Mouse (Mus musculus) midbrain, postnatal 0 days (tissue): Measurements from ENCODE around the gene Leprot. TPM values are rescaled to one million over a fixed set of nuclear protein-coding genes. Genes with fewer than 3 reads are reported as not detected.

Source experiments
- ATAC-seq: fragments of 200-750 bp; cut with Nextera tagmentation; 2 replicates; pipeline ENCODE4 v1.8.0; 2017; ENCODE audit warnings: moderate number of reproducible peaks, mild to moderate bottlenecking, moderate TSS enrichment, moderate library complexity; ENCODE audit not compliant: low FRiP score
- DNase-seq: peaks from one replicate; pipeline ENCODE4 v3.0.0-alpha.2; 2015; ENCODE audit warnings: low spot score
- H3K27ac ChIP-seq: fragments of 300-500 bp; sonication (generic); 2 replicates; pipeline ENCODE4 v1.5.1; 2014; ENCODE audit warnings: low read depth, mild to moderate bottlenecking, low read length, mixed read lengths
- H3K27me3 ChIP-seq: fragments of 300-500 bp; sonication (generic); 2 replicates; pipeline ENCODE4 v1.6.1; 2014; ENCODE audit warnings: low read length, control low read depth, mixed read lengths; ENCODE audit not compliant: insufficient read depth
- H3K36me3 ChIP-seq: fragments of 300-500 bp; sonication (generic); 2 replicates; pipeline ENCODE4 v1.6.1; 2014; ENCODE audit warnings: low read length, control low read depth, mixed read lengths; ENCODE audit not compliant: insufficient read depth
- H3K4me1 ChIP-seq: fragments of 300-500 bp; sonication (generic); 2 replicates; pipeline ENCODE4 v1.6.1; 2014; ENCODE audit warnings: mild to moderate bottlenecking, control low read depth, antibody characterized with exemption, low read length, mixed read lengths; ENCODE audit not compliant: insufficient read depth
- H3K4me2 ChIP-seq: fragments of 300-500 bp; sonication (generic); 2 replicates; pipeline ENCODE4 v1.6.1; 2014; ENCODE audit warnings: low read depth, mild to moderate bottlenecking, low read length, mixed read lengths; ENCODE audit not compliant: poor library complexity, severe bottlenecking
- H3K4me3 ChIP-seq: fragments of 300-500 bp; sonication (generic); 2 replicates; pipeline ENCODE4 v1.5.1; 2014; ENCODE audit warnings: low read depth, mild to moderate bottlenecking, low read length, moderate library complexity
- H3K9ac ChIP-seq: fragments of 300-500 bp; sonication (generic); replicated peaks from 2 replicates; pipeline ENCODE4 v1.6.1; 2014; ENCODE audit warnings: mild to moderate bottlenecking, low read length, moderate library complexity, mixed read lengths; ENCODE audit not compliant: poor library complexity, severe bottlenecking
- H3K9me3 ChIP-seq: fragments of 300-500 bp; sonication (generic); 2 replicates; pipeline ENCODE4 v1.6.1; 2016; ENCODE audit warnings: low read length, control low read depth
- CTCF ChIP-seq: IDR thresholded peaks from 2 replicates; pipeline ENCODE4 v1.5.1; 2016; ENCODE audit warnings: antibody characterized with exemption, mild to moderate bottlenecking
- WGBS: fragments of 180-500 bp; shearing (Covaris S2); extraction: QIAGEN DNeasy Blood & Tissue Kit; methylation state at CpG from one replicate; pipeline ENCODE4 v1.1.7; 2014; 5-methylcytosine and 5-hydroxymethylcytosine counted together
- polyA plus RNA-seq: library from polyadenylated mRNA; unstranded; fragments of >200 nt; fragmentation: Nextera tagmentation; extraction: Ambion mirVana; gene quantifications from 2 replicates; pipeline ENCODE4 v1.2.1, GENCODE M21; 2015
- total RNA-seq: library from RNA; depleted of rRNA; stranded (reverse); fragments of >200 nt; gene quantifications from 2 replicates; pipeline ENCODE4 v1.2.3, GENCODE M21; 2014

Leprot gene
- total and polyA plus RNA-seq, 2 experiments from 2014 or later: 60.2 to 90.3 TPM

GRCm38 (mm10) chr4:101686227-101686810, 38.8 kb downstream of the Leprot start:
- H3K4me1 ChIP-seq: no peaks in the 10 kb centered on the region
- 70% methylated on average over 13 of the region's 13 CpGs for WGBS
- ATAC-seq (no peak), DNase-seq (no peak)
- no peak for TF ChIP-seq CTCF
- no peak overlapping the region for H3K9ac ChIP-seq
- no peak overlapping the region for H3K4me2 ChIP-seq
- H3K36me3 ChIP-seq: no peaks in the 10 kb centered on the region
- no peaks in the 10 kb centered on the region for H3K27me3 ChIP-seq
- H3K27ac ChIP-seq: no peak overlapping the region
- no peaks in the 10 kb centered on the region for H3K9me3 ChIP-seq
- H3K4me3 ChIP-seq: no peak overlapping the region

GRCm38 (mm10) chr4:101689241-101689640, 41.7 kb downstream of the Leprot start:
- TF ChIP-seq CTCF: no peak
- H3K27me3 ChIP-seq: no peaks in the 10 kb centered on the region
- H3K9me3 ChIP-seq: no peaks in the 10 kb centered on the region
- H3K4me3 ChIP-seq: no peak overlapping the region
- H3K4me1 ChIP-seq: no peaks in the 10 kb centered on the region
- ATAC-seq: no peak
- H3K4me2 ChIP-seq: no peak overlapping the region
- WGBS: 83% methylated on average over 4 of the region's 4 CpGs
- no peak overlapping the region for H3K27ac ChIP-seq
- H3K36me3 ChIP-seq: no peaks in the 10 kb centered on the region
- H3K9ac ChIP-seq: no peak overlapping the region
- no peak for DNase-seq

- H3K4me1 ChIP-seq: no peaks in the 10 kb centered on the region
- TF ChIP-seq CTCF: no peak
- no peak overlapping the region for H3K27ac ChIP-seq
- 85% methylated on average over 5 of the region's 5 CpGs for WGBS
- DNase-seq (no peak), ATAC-seq (no peak)
- H3K4me2 ChIP-seq: no peak overlapping the region
- H3K36me3 ChIP-seq: no peaks in the 10 kb centered on the region
- no peaks in the 10 kb centered on the region for H3K27me3 ChIP-seq
- no peak overlapping the region for H3K4me3 ChIP-seq
- no peaks in the 10 kb centered on the region for H3K9me3 ChIP-seq
- H3K9ac ChIP-seq: no peak overlapping the region
These were observed 42.1 kb downstream of the Leprot start for GRCm38 (mm10) chr4:101689645-101690044.

GRCm38 (mm10) chr4:101692892-101693291, 45.4 kb downstream of the Leprot start:
- Histone ChIP-seq H3K4me1 (no peaks in the 10 kb centered on the region), H3K36me3 (no peaks in the 10 kb centered on the region), H3K9ac (no peak overlapping the region), H3K4me2 (no peak overlapping the region), H3K9me3 (no peaks in the 10 kb centered on the region), H3K4me3 (no peak overlapping the region), H3K27ac (no peak overlapping the region), H3K27me3 (no peaks in the 10 kb centered on the region)
- ATAC-seq: no peak
- TF ChIP-seq CTCF: no peak
- DNase-seq: no peak
- 69% methylated on average over 4 of the region's 4 CpGs for WGBS

GRCm38 (mm10) chr4:101694529-101694928, 47.0 kb downstream of the Leprot start:
- H3K27me3 ChIP-seq: no peaks in the 10 kb centered on the region
- no peak for TF ChIP-seq CTCF
- 78% methylated on average over 6 of the region's 6 CpGs for WGBS
- no peak overlapping the region for H3K4me2 ChIP-seq
- no peaks in the 10 kb centered on the region for H3K9me3 ChIP-seq
- H3K27ac ChIP-seq: no peak overlapping the region
- no peak overlapping the region for H3K9ac ChIP-seq
- ATAC-seq (no peak), DNase-seq (no peak)
- no peaks in the 10 kb centered on the region for H3K36me3 ChIP-seq
- H3K4me1 ChIP-seq: no peaks in the 10 kb centered on the region
- H3K4me3 ChIP-seq: no peak overlapping the region

- H3K4me3 ChIP-seq: no peak overlapping the region
- H3K4me2 ChIP-seq: no peak overlapping the region
- TF ChIP-seq CTCF: no peak
- H3K36me3 ChIP-seq: no peaks in the 10 kb centered on the region
- H3K27me3 ChIP-seq: no peaks in the 10 kb centered on the region
- no peaks in the 10 kb centered on the region for H3K9me3 ChIP-seq
- ATAC-seq (no peak), DNase-seq (no peak)
- no peak overlapping the region for H3K9ac ChIP-seq
- WGBS: 91% methylated on average over 3 of the region's 3 CpGs
- H3K4me1 ChIP-seq: no peaks in the 10 kb centered on the region
- no peak overlapping the region for H3K27ac ChIP-seq
These were observed 49.7 kb downstream of the Leprot start for GRCm38 (mm10) chr4:101697236-101697635.
